Mouse (Mus musculus): Measurements from ENCODE around the gene Prkcz. TPM values are rescaled to one million over a fixed set of nuclear protein-coding genes. Genes with fewer than 3 reads are reported as not detected.
"Not testable (repeated sequence)": the region's sequence is repeated elsewhere in the genome, so short reads cannot be mapped to it uniquely, and the experiment has no call there.

Prkcz gene
- total RNA-seq, 4 experiments from 2014 or later: 4.1 to 7.8 (median 5.5) TPM

- peak; percentile 44 for DNase-seq (ENCODE audit: low spot score)
These were observed 78.1 kb downstream of the Prkcz start for GRCm38 (mm10) chr4:155283001-155283503.

- DNase-seq (ENCODE audit: low spot score): no peak
These were observed 78.9 kb downstream of the Prkcz start for GRCm38 (mm10) chr4:155282231-155282630.

GRCm38 (mm10) chr4:155281652-155282051 is 79.5 kb downstream of the Prkcz start:
- DNase-seq (ENCODE audit: low spot score): no peak

GRCm38 (mm10) chr4:155281227-155281626 is 79.9 kb downstream of the Prkcz start:
- no peak for DNase-seq (ENCODE audit: low spot score)

GRCm38 (mm10) chr4:155280768-155281121 is 80.4 kb downstream of the Prkcz start:
- no peak for DNase-seq (ENCODE audit: low spot score)

- DNase-seq (ENCODE audit: low spot score): no peak
These were observed 81.0 kb downstream of the Prkcz start for GRCm38 (mm10) chr4:155279926-155280767.

- DNase-seq (ENCODE audit: low spot score): no peak
These were observed 82.1 kb downstream of the Prkcz start for GRCm38 (mm10) chr4:155279054-155279453.

GRCm38 (mm10) chr4:155277963-155278362 is 83.2 kb downstream of the Prkcz start:
- no peak for DNase-seq (ENCODE audit: low spot score)

- no peak for DNase-seq (ENCODE audit: low spot score)
These were observed 86.3 kb downstream of the Prkcz start for GRCm38 (mm10) chr4:155274851-155275250.

- no peak for DNase-seq (ENCODE audit: low spot score)
These were observed 86.7 kb downstream of the Prkcz start for GRCm38 (mm10) chr4:155274451-155274850.

- DNase-seq (ENCODE audit: low spot score): peak; percentile 50
These were observed 92.8 kb downstream of the Prkcz start for GRCm38 (mm10) chr4:155268382-155268781.

GRCm38 (mm10) chr4:155267639-155268175 is 93.5 kb downstream of the Prkcz start:
- DNase-seq (ENCODE audit: low spot score): no peak

GRCm38 (mm10) chr4:155267047-155267543 is 94.1 kb downstream of the Prkcz start:
- DNase-seq (ENCODE audit: low spot score): no peak

GRCm38 (mm10) chr4:155264521-155265321 is 96.4 kb downstream of the Prkcz start:
- no peak for DNase-seq (ENCODE audit: low spot score)

- DNase-seq (ENCODE audit: low spot score): no peak
These were observed 108.9 kb downstream of the Prkcz start for GRCm38 (mm10) chr4:155252253-155252652.

GRCm38 (mm10) chr4:155251147-155251546 is 110.0 kb downstream of the Prkcz start:
- DNase-seq (ENCODE audit: low spot score): no peak

- DNase-seq (ENCODE audit: low spot score): no peak
These were observed 110.6 kb downstream of the Prkcz start for GRCm38 (mm10) chr4:155250361-155251117.

GRCm38 (mm10) chr4:155249648-155250351 is 111.4 kb downstream of the Prkcz start, which contains the start of gene Faap20:
Gene Faap20 (plus strand): TSS chr4:155249802.
- DNase-seq (ENCODE audit: low spot score): peak; percentile 93

- peak; percentile 96 for DNase-seq (ENCODE audit: low spot score)
These were observed 111.9 kb downstream of the Prkcz start for GRCm38 (mm10) chr4:155249257-155249647.

GRCm38 (mm10) chr4:155248054-155248453 is 113.1 kb downstream of the Prkcz start:
- DNase-seq (ENCODE audit: low spot score): not testable (repeated sequence)

Data from heart, adult 8-10 months (tissue).